Mouse (Mus musculus): ENCODE results near the gene Exoc6.

The Exoc6 gene

GRCm38 (mm10) chr19:37726585-37726984 is 176.4 kb downstream of the Exoc6 start:
- DNase-seq (ENCODE audit: low spot score in 2 of 2) = no peak

GRCm38 (mm10) chr19:37727366-37727765 is 177.1 kb downstream of the Exoc6 start:
- no peak for DNase-seq (ENCODE audit: low spot score in 2 of 2)
